Mouse (Mus musculus) mouse trophoblast stem cell (cell line): ENCODE results near the gene Tdrd6.

Experiments
- in situ Hi-C, 2 experiments: fragments of 300-500 bp; cut with MseI, MboI; formaldehyde crosslinking; loops; 2 replicates in 1 of 2; 3 replicates in 1 of 2; pipeline ENCODE4 v1.15.1; 2025

Tdrd6 gene

GRCm38 (mm10) chr17:43619156-43619555 is 10.9 kb downstream of the Tdrd6 start:
- in situ Hi-C loops: loop anchor here in 1 of 2 experiments (25.0 kb wide), 1 partner anchor 357 kb away; the partner anchor contains the start of gene Adgrf1

GRCm38 (mm10) chr17:43612221-43612620 is 17.9 kb downstream of the Tdrd6 start:
- in situ Hi-C loops: loop anchor here in 1 of 2 experiments (5.0 to 25.0 kb wide), 2 partner anchors 95 to 350 kb away; partner anchors contain the start of gene Adgrf1

- in situ Hi-C loops: loop anchor here in 1 of 2 experiments (5.0 to 25.0 kb wide), 2 partner anchors 94 to 349 kb away; partner anchors contain the start of gene Adgrf1
These were observed 18.5 kb downstream of the Tdrd6 start for GRCm38 (mm10) chr17:43611586-43611985.

- in situ Hi-C loops: loop anchor here (5.0 to 25.0 kb wide), 3 partner anchors 89 to 344 kb away; partner anchors contain the start of gene Adgrf1 (in 1 of the 2)
These were observed 23.4 kb downstream of the Tdrd6 start for GRCm38 (mm10) chr17:43606704-43607103.

GRCm38 (mm10) chr17:43598706-43599105 is 31.4 kb downstream of the Tdrd6 start:
- in situ Hi-C loops: no loop called here

GRCm38 (mm10) chr17:43597742-43598141 is 32.4 kb downstream of the Tdrd6 start:
- in situ Hi-C loops: no loop called here

- in situ Hi-C loops: no loop called here
These were observed 37.5 kb downstream of the Tdrd6 start for GRCm38 (mm10) chr17:43592296-43593291.

- in situ Hi-C loops: no loop called here
These were observed 39.6 kb downstream of the Tdrd6 start for GRCm38 (mm10) chr17:43590531-43590930.

GRCm38 (mm10) chr17:43589750-43590149 is 40.3 kb downstream of the Tdrd6 start:
- in situ Hi-C loops: no loop called here

GRCm38 (mm10) chr17:43587278-43587677 is 42.8 kb downstream of the Tdrd6 start:
- in situ Hi-C loops: no loop called here

- in situ Hi-C loops: no loop called here
These were observed 45.3 kb downstream of the Tdrd6 start for GRCm38 (mm10) chr17:43584771-43585170.

GRCm38 (mm10) chr17:43581012-43581467 is 49.1 kb downstream of the Tdrd6 start:
- in situ Hi-C loops: no loop called here

- in situ Hi-C loops: no loop called here
These were observed 49.6 kb downstream of the Tdrd6 start for GRCm38 (mm10) chr17:43580456-43580855.

GRCm38 (mm10) chr17:43573624-43574073 is 56.5 kb downstream of the Tdrd6 start:
- in situ Hi-C loops: no loop called here

GRCm38 (mm10) chr17:43569287-43569686 is 60.8 kb downstream of the Tdrd6 start:
- in situ Hi-C loops: no loop called here

GRCm38 (mm10) chr17:43567992-43568888 is 61.9 kb downstream of the Tdrd6 start, which contains the start of gene Pla2g7:
Gene Pla2g7 (plus strand): TSS chr17:43568098.
- in situ Hi-C loops: no loop called here

- in situ Hi-C loops: no loop called here
These were observed 62.5 kb downstream of the Tdrd6 start for GRCm38 (mm10) chr17:43567593-43567991.
